Mouse (Mus musculus): ENCODE data around the gene Pld4. TPM values are rescaled to one million over a fixed set of nuclear protein-coding genes. Genes with fewer than 3 reads are reported as not detected.

Gene Pld4
- polyA plus RNA-seq, 1 experiment from 2014 or later: 8.4 TPM

DNA sequence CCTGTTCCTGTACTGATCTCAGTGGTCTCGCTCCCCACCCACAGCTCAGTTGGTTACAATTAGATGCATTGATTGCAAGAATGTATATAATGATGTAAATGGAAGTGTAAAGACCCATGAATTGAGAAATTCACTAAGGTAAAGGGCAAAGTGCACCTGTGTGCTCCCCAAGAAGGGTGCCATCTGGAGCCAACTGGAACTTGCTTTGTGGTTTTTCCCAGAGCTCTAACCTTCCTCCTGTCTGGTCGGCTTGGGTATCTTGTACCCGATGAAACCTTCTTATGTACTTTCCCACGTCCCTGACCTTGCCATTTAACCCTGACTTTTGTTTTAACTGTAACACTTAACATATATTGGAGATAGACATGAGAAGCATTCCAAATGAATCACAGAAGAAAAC lies 4.6 kb upstream of the Pld4 start:
- Histone ChIP-seq H3K4me2 (no peak overlapping the region), H3K36me3 (no peaks in the 10 kb centered on the region), H3K27me3 (replicated peaks) (0 out of 2 replicates have a peak, but pooled peaks cover 2% of the 10 kb centered on the region), H3K4me1 (0 out of 2 replicates have a peak, but pooled peaks cover 3% of the 10 kb centered on the region), H3K27ac (replicated peaks) (no peak overlapping the region), H3K4me3 (replicated peaks) (no peak overlapping the region), H3K9me3 (replicated peaks) (no peaks in the 10 kb centered on the region), H3K9ac (replicated peaks) (no peak overlapping the region)
- WGBS: 86% methylated on average over 4 of the region's 4 CpGs
- no peak for ATAC-seq (ENCODE audit: low FRiP score)

GRCm38 (mm10) chr12:112757896-112758295 lies 2.6 kb upstream of the Pld4 start:
- 0 out of 2 replicates have a peak, but pooled peaks cover 2% of the 10 kb centered on the region for H3K27me3 ChIP-seq (replicated peaks)
- H3K27ac ChIP-seq (replicated peaks): no peak overlapping the region
- no peak overlapping the region for H3K4me2 ChIP-seq
- H3K9me3 ChIP-seq (replicated peaks): no peaks in the 10 kb centered on the region
- no peak for ATAC-seq (ENCODE audit: low FRiP score)
- H3K9ac ChIP-seq (replicated peaks): no peak overlapping the region
- H3K4me1 ChIP-seq: no peaks in the 10 kb centered on the region
- 96% methylated on average over 5 of the region's 5 CpGs for WGBS
- no peaks in the 10 kb centered on the region for H3K36me3 ChIP-seq
- no peak overlapping the region for H3K4me3 ChIP-seq (replicated peaks)

GRCm38 (mm10) chr12:112759471-112759870 lies 984 bp upstream of the Pld4 start:
- Histone ChIP-seq H3K27ac (replicated peaks) (no peak overlapping the region), H3K9me3 (replicated peaks) (no peaks in the 10 kb centered on the region), H3K9ac (replicated peaks) (no peak overlapping the region), H3K36me3 (no peaks in the 10 kb centered on the region), H3K27me3 (replicated peaks) (0 out of 2 replicates have a peak, but pooled peaks cover 2% of the 10 kb centered on the region), H3K4me1 (no peaks in the 10 kb centered on the region), H3K4me3 (replicated peaks) (no peak overlapping the region), H3K4me2 (no peak overlapping the region)
- 93% methylated on average over 3 of the region's 3 CpGs for WGBS
- ATAC-seq (ENCODE audit: low FRiP score): no peak

GRCm38 (mm10) chr12:112761411-112761810 lies 956 bp downstream of the Pld4 start:
- 90% methylated on average over 4 of the region's 4 CpGs for WGBS
- H3K9me3 ChIP-seq (replicated peaks): no peaks in the 10 kb centered on the region
- no peak overlapping the region for H3K9ac ChIP-seq (replicated peaks)
- no peak overlapping the region for H3K27ac ChIP-seq (replicated peaks)
- 0 out of 2 replicates have a peak, but pooled peaks cover 2% of the 10 kb centered on the region for H3K27me3 ChIP-seq (replicated peaks)
- no peaks in the 10 kb centered on the region for H3K36me3 ChIP-seq
- no peak for ATAC-seq (ENCODE audit: low FRiP score)
- H3K4me1 ChIP-seq: no peaks in the 10 kb centered on the region
- no peak overlapping the region for H3K4me3 ChIP-seq (replicated peaks)
- no peak overlapping the region for H3K4me2 ChIP-seq

DNA sequence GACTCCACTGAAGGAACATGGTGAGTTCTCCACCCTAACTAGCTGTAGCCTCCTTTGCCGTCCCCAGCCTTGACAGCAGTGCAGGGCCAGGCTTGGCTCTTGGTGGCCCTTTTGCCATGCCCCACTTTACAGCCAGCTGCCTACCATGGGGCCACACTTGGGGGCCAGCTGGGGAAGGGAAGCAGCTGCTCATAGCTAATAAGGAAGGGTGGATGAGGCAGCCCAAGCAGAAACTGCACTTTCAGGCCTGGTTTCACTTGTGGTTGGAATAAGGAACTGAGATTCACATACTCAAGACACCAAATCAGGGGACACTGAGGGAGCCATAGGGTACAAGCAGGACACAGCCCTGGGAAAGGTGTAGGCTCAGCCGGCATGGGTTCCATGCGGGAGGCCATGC lies 1.6 kb downstream of the Pld4 start:
- Histone ChIP-seq H3K4me1 (no peaks in the 10 kb centered on the region), H3K27ac (replicated peaks) (no peak overlapping the region), H3K27me3 (replicated peaks) (0 out of 2 replicates have a peak, but pooled peaks cover 2% of the 10 kb centered on the region), H3K9me3 (replicated peaks) (no peaks in the 10 kb centered on the region), H3K4me2 (no peak overlapping the region), H3K36me3 (no peaks in the 10 kb centered on the region), H3K9ac (replicated peaks) (no peak overlapping the region), H3K4me3 (replicated peaks) (no peak overlapping the region)
- WGBS: 93% methylated on average over 3 of the region's 3 CpGs
- no peak for ATAC-seq (ENCODE audit: low FRiP score)

GRCm38 (mm10) chr12:112763176-112763575 lies 2.7 kb downstream of the Pld4 start:
- Histone ChIP-seq H3K36me3 (no peaks in the 10 kb centered on the region), H3K27me3 (replicated peaks) (no peaks in the 10 kb centered on the region), H3K27ac (replicated peaks) (no peak overlapping the region), H3K9me3 (replicated peaks) (no peaks in the 10 kb centered on the region), H3K4me1 (no peaks in the 10 kb centered on the region), H3K4me3 (replicated peaks) (no peak overlapping the region), H3K4me2 (no peak overlapping the region), H3K9ac (replicated peaks) (no peak overlapping the region)
- ATAC-seq (ENCODE audit: low FRiP score): no peak
- 85% methylated on average over 4 of the region's 4 CpGs for whole genome bisulfite sequencing

- no peaks in the 10 kb centered on the region for H3K27me3 ChIP-seq (replicated peaks)
- WGBS: 88% methylated on average over 5 of the region's 5 CpGs
- no peak overlapping the region for H3K4me2 ChIP-seq
Measured at GRCm38 (mm10) chr12:112764141-112764540, 3.7 kb downstream of the Pld4 start.

DNA sequence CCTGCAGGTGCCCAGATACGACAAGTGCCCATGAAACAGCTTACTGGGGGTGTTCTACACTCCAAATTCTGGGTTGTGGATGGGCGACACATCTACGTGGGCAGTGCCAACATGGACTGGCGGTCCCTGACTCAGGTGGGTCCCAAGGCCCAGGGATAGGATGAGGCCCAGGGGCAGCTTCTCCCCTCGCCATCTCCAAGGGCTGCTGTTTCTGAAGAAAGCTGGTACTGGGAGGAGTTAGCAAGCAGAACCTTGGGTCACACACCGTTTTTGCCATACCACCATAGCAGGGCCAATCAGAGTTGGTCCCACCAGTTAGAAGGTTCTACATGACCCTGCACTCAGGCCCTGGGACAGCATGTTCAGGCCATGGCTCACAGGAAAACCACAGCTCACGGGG lies 4.5 kb downstream of the Pld4 start:
- H3K4me3 ChIP-seq (replicated peaks): no peak overlapping the region
- no peak overlapping the region for H3K27ac ChIP-seq (replicated peaks)
- no peak for ATAC-seq (ENCODE audit: low FRiP score)
- 96% methylated on average over 7 of the region's 7 CpGs for WGBS
- H3K36me3 ChIP-seq: no peaks in the 10 kb centered on the region
- no peaks in the 10 kb centered on the region for H3K9me3 ChIP-seq (replicated peaks)
- H3K27me3 ChIP-seq (replicated peaks): no peaks in the 10 kb centered on the region
- no peak overlapping the region for H3K4me2 ChIP-seq
- H3K9ac ChIP-seq (replicated peaks): no peak overlapping the region
- no peaks in the 10 kb centered on the region for H3K4me1 ChIP-seq

More at GRCm38 (mm10) chr12:112764141-112764540, 3.7 kb downstream of the Pld4 start:
- no peak overlapping the region for H3K4me3 ChIP-seq (replicated peaks)
- no peaks in the 10 kb centered on the region for H3K36me3 ChIP-seq
- no peaks in the 10 kb centered on the region for H3K9me3 ChIP-seq (replicated peaks)
- no peak overlapping the region for H3K9ac ChIP-seq (replicated peaks)
- ATAC-seq (ENCODE audit: low FRiP score): no peak
- no peak overlapping the region for H3K27ac ChIP-seq (replicated peaks)
- no peaks in the 10 kb centered on the region for H3K4me1 ChIP-seq

DNA sequence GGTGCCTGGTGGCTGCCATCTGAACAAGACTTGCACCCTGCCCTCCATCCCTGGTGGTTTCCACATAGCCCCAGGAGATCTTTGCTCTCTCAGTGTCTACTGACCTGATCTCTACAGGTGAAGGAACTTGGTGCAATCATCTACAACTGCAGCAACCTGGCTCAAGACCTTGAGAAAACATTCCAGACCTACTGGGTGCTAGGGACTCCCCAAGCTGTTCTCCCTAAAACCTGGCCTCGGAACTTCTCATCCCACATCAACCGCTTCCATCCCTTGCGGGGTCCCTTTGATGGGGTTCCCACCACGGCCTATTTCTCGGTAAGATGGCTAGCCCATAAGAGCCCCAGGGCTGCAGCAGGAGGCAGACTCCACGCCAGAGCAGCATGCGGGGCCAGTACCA lies 6.1 kb downstream of the Pld4 start:
- ATAC-seq (ENCODE audit: low FRiP score): no peak
- H3K27me3 ChIP-seq (replicated peaks): no peaks in the 10 kb centered on the region
- H3K27ac ChIP-seq (replicated peaks): no peak overlapping the region
- no peak overlapping the region for H3K4me3 ChIP-seq (replicated peaks)
- no peaks in the 10 kb centered on the region for H3K9me3 ChIP-seq (replicated peaks)
- 86% methylated on average over 7 of the region's 7 CpGs for WGBS
- H3K4me2 ChIP-seq: no peak overlapping the region
- no peak overlapping the region for H3K9ac ChIP-seq (replicated peaks)
- H3K36me3 ChIP-seq: no peaks in the 10 kb centered on the region
- H3K4me1 ChIP-seq: no peaks in the 10 kb centered on the region

DNA sequence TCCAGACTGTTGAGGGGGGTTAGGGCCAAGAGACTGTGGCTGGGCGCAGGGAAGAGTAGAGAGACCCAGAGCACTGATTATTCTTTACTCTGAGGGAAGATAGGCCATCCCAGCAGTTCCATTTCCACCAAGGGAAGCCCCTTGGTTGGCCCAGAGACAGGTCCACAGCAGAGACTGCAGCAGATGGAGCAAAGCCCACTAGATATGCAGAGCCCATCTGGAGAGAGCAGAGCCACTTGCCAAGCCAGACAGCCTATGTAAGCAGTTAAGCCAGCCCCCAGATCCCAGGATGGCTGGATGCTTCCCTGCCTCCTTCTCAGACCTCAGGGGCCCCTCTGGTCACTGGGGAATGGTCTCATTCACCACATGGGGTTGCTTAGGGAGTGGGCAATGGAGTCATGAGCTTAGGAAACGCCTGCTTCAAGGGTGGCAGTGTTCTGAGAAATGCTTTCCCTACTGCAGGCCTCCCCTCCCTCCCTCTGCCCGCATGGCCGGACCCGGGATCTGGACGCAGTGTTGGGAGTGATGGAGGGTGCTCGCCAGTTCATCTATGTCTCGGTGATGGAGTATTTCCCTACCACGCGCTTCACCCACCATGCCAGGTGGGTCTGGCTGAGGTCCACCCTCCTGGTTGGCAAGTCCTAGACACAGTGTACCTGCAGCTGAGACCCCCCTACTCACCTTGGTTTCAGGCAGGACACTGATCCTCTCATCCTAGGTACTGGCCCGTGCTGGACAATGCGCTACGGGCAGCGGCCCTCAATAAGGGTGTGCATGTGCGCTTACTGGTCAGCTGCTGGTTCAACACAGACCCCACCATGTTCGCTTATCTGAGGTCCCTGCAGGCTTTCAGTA lies 6.8 kb downstream of the Pld4 start:
- Histone ChIP-seq H3K4me3 (replicated peaks) (no peak overlapping the region), H3K4me1 (no peaks in the 10 kb centered on the region), H3K36me3 (no peaks in the 10 kb centered on the region), H3K4me2 (no peak overlapping the region), H3K9ac (replicated peaks) (no peak overlapping the region), H3K27me3 (replicated peaks) (no peaks in the 10 kb centered on the region), H3K9me3 (replicated peaks) (no peaks in the 10 kb centered on the region), H3K27ac (replicated peaks) (no peak overlapping the region)
- no peak for ATAC-seq (ENCODE audit: low FRiP score)
- WGBS: 92% methylated on average over 16 of the region's 16 CpGs

DNA sequence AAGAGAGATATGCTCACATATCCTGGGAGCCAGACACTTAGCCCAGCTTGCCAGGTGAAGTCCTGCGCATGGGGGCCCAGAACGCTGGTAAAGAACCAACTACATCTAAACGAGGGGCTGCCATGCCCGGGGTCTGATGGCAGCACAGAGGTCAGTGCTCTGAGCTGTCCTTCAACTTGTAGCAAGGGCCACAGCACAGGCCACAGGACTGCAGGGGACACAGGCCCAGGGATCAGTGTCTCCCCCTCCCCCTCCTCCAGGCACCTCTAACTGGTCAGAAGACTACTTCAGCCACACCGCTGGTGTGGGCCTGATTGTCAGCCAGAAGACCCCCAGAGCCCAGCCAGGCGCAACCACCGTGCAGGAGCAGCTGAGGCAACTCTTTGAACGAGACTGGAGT lies 7.7 kb downstream of the Pld4 start:
- no peaks in the 10 kb centered on the region for H3K9me3 ChIP-seq (replicated peaks)
- H3K36me3 ChIP-seq: no peaks in the 10 kb centered on the region
- no peak overlapping the region for H3K9ac ChIP-seq (replicated peaks)
- H3K27ac ChIP-seq (replicated peaks): no peak overlapping the region
- H3K4me3 ChIP-seq (replicated peaks): no peak overlapping the region
- WGBS: 92% methylated on average over 8 of the region's 8 CpGs
- no peak overlapping the region for H3K4me2 ChIP-seq
- no peaks in the 10 kb centered on the region for H3K27me3 ChIP-seq (replicated peaks)
- H3K4me1 ChIP-seq: no peaks in the 10 kb centered on the region
- no peak for ATAC-seq (ENCODE audit: low FRiP score)

- Histone ChIP-seq H3K36me3 (no peaks in the 10 kb centered on the region), H3K4me1 (no peaks in the 10 kb centered on the region), H3K4me3 (replicated peaks) (no peak overlapping the region), H3K9ac (replicated peaks) (no peak overlapping the region), H3K4me2 (no peak overlapping the region), H3K27me3 (replicated peaks) (no peaks in the 10 kb centered on the region), H3K27ac (replicated peaks) (no peak overlapping the region), H3K9me3 (replicated peaks) (no peaks in the 10 kb centered on the region)
- ATAC-seq (ENCODE audit: low FRiP score): no peak
- 90% methylated on average over 6 of the region's 6 CpGs for whole genome bisulfite sequencing
Measured at GRCm38 (mm10) chr12:112769031-112769430, 8.6 kb downstream of the Pld4 start.

Measured in neural tube, embryonic 15.5 days (tissue).